Mouse (Mus musculus) hindbrain, postnatal 0 days (tissue): ENCODE data around the gene Def8. TPM values are rescaled to one million over a fixed set of nuclear protein-coding genes. Genes with fewer than 3 reads are reported as not detected.
"Not testable (repeated sequence)": the region's sequence is repeated elsewhere in the genome, so short reads cannot be mapped to it uniquely, and the experiment has no call there.

Experiments
- ATAC-seq: fragments of 200-750 bp; cut with Nextera tagmentation; 2 replicates; pipeline ENCODE4 v1.8.0; 2017; ENCODE audit warnings: mild to moderate bottlenecking, moderate TSS enrichment, moderate library complexity
- DNase-seq: peaks from one replicate; pipeline ENCODE4 v3.0.0-alpha.2; 2015; ENCODE audit warnings: low spot score
- H3K27ac ChIP-seq: fragments of 300-500 bp; sonication (generic); 2 replicates; pipeline ENCODE4 v1.5.1; 2014; ENCODE audit warnings: mild to moderate bottlenecking
- H3K27me3 ChIP-seq: fragments of 300-500 bp; sonication (generic); 2 replicates; pipeline ENCODE4 v1.6.1; 2014; ENCODE audit warnings: low read length, mixed read lengths; ENCODE audit not compliant: insufficient read depth
- H3K36me3 ChIP-seq: fragments of 300-500 bp; sonication (generic); 2 replicates; pipeline ENCODE4 v1.6.1; 2014; ENCODE audit warnings: low read length, mixed read lengths; ENCODE audit not compliant: insufficient read depth
- H3K4me1 ChIP-seq: fragments of 300-500 bp; sonication (generic); 2 replicates; pipeline ENCODE4 v1.6.1; 2014; ENCODE audit warnings: antibody characterized with exemption, low read length, mixed read lengths; ENCODE audit not compliant: insufficient read depth
- H3K4me2 ChIP-seq: fragments of 300-500 bp; sonication (generic); 2 replicates; pipeline ENCODE4 v1.6.1; 2014; ENCODE audit warnings: low read depth, mild to moderate bottlenecking, low read length, moderate library complexity, mixed read lengths
- H3K4me3 ChIP-seq: fragments of 300-500 bp; sonication (generic); 2 replicates; pipeline ENCODE4 v1.5.1; 2014; ENCODE audit warnings: low read length
- H3K9ac ChIP-seq: fragments of 300-500 bp; sonication (generic); replicated peaks from 2 replicates; pipeline ENCODE4 v1.6.1; 2014; ENCODE audit warnings: mild to moderate bottlenecking, low read length, moderate library complexity, mixed read lengths
- H3K9me3 ChIP-seq: fragments of 300-500 bp; sonication (generic); 2 replicates; pipeline ENCODE4 v1.6.1; 2016; ENCODE audit warnings: low read length, mixed read lengths
- CTCF ChIP-seq: IDR thresholded peaks from 2 replicates; pipeline ENCODE4 v1.5.1; 2016; ENCODE audit warnings: antibody characterized with exemption, control low read depth, low read depth
- WGBS: fragments of 180-500 bp; shearing (Covaris S2); extraction: QIAGEN DNeasy Blood & Tissue Kit; methylation state at CpG from one replicate; pipeline ENCODE4 v1.1.7; 2014; 5-methylcytosine and 5-hydroxymethylcytosine counted together
- polyA plus RNA-seq: library from polyadenylated mRNA; unstranded; fragments of >200 nt; fragmentation: Nextera tagmentation; extraction: Ambion mirVana; gene quantifications from 2 replicates; pipeline ENCODE4 v1.2.1, GENCODE M21; 2015
- total RNA-seq: library from RNA; depleted of rRNA; stranded (reverse); fragments of >200 nt; gene quantifications from 2 replicates; pipeline ENCODE4 v1.2.3, GENCODE M21; 2014

Gene Def8
- total and polyA plus RNA-seq, 2 experiments from 2014 or later = 38.8 to 62.7 TPM

DNA sequence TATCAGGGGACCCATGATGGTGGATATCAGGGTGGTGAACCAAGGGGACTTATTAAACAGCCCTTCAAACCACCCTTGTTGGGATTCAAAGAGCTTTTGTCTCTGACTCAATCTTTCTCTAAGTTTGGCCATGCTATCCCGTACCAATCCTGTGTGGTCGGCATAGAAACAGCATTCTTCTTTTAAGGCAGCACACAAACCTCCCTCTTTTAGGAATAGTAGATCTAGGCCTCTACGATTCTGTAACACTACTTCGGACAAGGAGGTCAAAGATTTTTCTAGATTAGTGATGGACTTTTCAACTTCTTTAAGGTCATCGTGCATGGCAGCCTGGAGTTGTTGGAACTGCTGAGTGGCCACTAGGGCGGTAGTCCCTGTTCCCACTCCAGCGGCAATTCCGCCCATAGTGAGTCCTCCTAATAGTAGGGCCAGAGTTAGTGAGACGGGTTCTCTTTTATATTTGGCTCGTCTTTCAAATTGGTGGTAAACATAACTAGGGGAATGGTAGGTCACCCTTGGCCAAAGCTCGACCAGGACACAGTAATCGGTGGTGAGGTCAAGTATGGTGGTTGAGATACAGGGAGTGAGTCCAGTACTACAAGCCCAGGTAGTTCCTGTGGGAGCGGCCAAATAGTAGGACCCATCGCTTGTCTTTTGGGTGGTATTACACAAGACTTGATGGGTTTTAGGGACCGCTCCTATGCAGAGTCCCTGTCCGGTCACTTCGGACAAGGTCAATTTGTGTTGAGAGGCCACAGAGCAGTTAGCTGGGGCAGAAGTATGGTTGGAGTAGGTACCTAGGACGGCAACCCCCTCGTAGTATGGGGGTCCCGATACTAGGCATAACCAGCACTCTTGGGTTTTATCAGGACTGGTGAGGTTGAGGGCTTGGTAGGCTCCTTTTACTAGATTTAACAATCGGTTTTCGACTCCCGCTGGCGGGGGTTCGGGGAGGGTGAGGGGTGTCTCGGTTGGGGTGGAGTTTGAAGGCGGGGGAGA is 3.5 kb downstream of the Def8 start:
- Histone ChIP-seq H3K9me3 (peaks cover 21% of the 10 kb centered on the region), H3K27me3 (no peaks in the 10 kb centered on the region), H3K36me3 (no peaks in the 10 kb centered on the region), H3K4me2 (no peak overlapping the region), H3K4me1 (no peaks in the 10 kb centered on the region), H3K9ac (no peak overlapping the region), H3K27ac (no peak overlapping the region), H3K4me3 (no peak overlapping the region)
- no peak for TF ChIP-seq CTCF
- DNase-seq (no peak), ATAC-seq (no peak)
- WGBS = 97% methylated on average over 27 of the region's 27 CpGs

DNA sequence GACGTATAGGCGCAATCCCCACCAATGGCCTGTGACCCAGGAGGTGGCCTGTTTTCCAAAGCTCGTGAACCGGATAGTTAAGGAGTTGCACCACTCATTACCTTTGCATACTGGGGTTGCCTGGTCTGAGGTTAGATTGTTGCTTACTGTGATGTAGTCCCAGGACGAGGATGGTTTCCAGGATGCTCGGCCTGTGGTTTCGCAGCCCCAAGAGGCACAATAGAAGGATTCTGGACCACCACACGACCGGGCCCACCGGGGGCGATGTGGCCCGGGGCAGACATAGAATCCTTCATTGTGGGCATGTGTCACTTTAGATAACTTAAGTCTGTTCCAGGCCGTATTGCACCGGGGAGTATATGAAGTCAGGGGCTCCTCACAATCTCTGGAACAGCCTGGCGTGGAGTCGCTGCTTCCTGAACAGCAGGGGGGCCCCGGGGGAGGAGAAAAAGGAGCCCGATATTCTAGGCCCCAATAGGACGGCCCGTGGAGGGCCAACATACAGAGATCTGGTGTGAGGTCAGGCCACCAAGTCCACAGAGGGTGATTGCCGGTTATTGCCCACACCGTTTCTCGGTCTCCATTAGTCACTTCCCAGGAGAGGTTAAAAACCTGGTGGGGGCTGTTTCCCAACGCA is 4.4 kb downstream of the Def8 start:
- no peaks in the 10 kb centered on the region for H3K4me1 ChIP-seq
- no peak overlapping the region for H3K4me3 ChIP-seq
- no peak overlapping the region for H3K27ac ChIP-seq
- no peak overlapping the region for H3K9ac ChIP-seq
- H3K9me3 ChIP-seq = peaks cover 23% of the 10 kb centered on the region
- H3K36me3 ChIP-seq = no peaks in the 10 kb centered on the region
- no peak for ATAC-seq
- 97% methylated on average over 24 of the region's 24 CpGs for WGBS
- no peak overlapping the region for H3K4me2 ChIP-seq
- TF ChIP-seq CTCF = no peak
- DNase-seq = no peak
- no peaks in the 10 kb centered on the region for H3K27me3 ChIP-seq

DNA sequence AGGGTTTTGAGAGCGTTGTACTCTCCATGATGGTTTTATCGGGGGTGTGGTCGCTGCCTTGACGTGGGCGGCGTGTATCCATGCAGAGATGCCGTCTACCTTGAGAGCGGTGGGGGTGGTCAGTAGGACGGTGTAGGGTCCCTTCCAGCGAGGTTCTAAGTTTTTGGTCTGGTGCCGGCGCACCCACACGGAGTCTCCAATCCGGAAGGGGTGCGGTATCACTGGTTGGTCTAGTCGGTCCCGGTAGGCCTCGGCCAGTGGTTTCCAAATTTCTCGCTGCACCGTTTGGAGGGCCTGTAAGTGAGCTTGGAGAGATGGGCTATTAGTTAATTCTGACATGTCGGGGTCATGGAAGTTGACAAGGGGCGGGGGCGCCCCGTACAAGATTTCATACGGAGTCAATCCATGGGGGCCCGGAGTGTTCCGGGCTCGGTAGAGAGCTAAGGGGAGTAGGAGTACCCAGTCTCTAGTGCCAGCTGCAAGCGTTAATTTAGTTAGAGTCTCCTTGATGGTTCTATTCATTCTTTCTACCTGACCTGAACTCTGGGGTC is 5.1 kb downstream of the Def8 start:
- no peaks in the 10 kb centered on the region for H3K36me3 ChIP-seq
- no peak overlapping the region for H3K27ac ChIP-seq
- 97% methylated on average over 29 of the region's 29 CpGs for WGBS
- no peak overlapping the region for H3K4me2 ChIP-seq
- H3K4me1 ChIP-seq = no peaks in the 10 kb centered on the region
- H3K4me3 ChIP-seq = no peak overlapping the region
- TF ChIP-seq CTCF = no peak
- H3K27me3 ChIP-seq = no peaks in the 10 kb centered on the region
- DNase-seq (no peak), ATAC-seq (no peak)
- H3K9ac ChIP-seq = no peak overlapping the region
- peaks cover 23% of the 10 kb centered on the region for H3K9me3 ChIP-seq

DNA sequence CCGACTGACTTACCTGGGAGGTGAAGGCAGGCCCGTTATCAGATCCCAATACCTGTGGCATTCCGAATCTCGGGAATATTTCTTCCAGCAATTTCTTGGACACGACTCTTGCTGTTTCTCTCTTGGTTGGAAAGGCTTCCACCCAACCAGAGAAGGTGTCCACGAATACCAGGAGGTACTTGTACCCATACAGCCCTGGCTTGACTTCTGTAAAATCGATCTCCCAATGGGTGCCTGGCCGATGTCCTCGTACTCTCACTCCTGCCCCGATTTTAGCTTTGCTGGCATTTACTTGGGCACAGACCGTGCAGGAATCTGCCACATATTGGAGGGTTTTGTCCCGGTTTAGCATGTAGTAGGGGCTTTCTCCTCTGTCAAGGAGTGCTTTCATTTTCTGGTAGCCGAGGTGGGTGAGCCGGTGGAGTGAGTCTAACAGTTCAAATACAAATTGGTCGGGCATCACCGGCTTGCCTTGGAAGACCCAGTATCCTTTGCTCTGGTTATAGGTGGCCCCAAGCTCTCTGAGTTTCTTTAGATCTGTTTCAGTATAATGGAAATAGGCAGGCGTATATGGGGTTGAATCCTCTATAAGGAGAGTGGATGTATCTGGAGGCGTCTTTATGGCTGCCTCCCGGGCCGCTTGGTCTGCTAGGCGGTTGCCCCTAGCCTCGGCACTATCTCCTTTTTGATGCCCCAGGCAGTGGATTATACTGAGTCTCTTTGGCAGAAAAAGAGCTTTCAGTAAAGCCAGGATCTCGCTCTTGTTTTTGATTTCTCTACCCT is 5.8 kb downstream of the Def8 start:
- no peaks in the 10 kb centered on the region for H3K4me1 ChIP-seq
- H3K4me3 ChIP-seq = no peak overlapping the region
- DNase-seq = no peak
- H3K9me3 ChIP-seq = peaks cover 23% of the 10 kb centered on the region
- H3K36me3 ChIP-seq = no peaks in the 10 kb centered on the region
- H3K27ac ChIP-seq = no peak overlapping the region
- TF ChIP-seq CTCF = no peak
- H3K27me3 ChIP-seq = no peaks in the 10 kb centered on the region
- no peak overlapping the region for H3K9ac ChIP-seq
- no peak overlapping the region for H3K4me2 ChIP-seq
- ATAC-seq = no peak
- WGBS = 95% methylated on average over 23 of the region's 23 CpGs

DNA sequence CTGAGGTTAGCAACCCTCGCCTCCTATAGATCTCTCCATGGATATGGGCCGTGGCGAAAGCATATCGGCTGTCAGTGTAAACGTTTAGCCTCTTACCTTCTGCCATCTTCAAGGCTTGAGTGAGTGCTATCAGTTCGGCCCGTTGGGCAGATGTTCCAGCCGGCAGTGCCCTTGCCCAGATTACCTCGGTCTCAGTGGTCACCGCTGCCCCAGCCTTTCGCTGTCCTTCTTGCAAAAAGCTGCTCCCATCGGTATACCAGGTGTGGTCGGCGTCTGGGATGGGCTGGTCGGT is 6.3 kb downstream of the Def8 start:
- H3K4me3 ChIP-seq, H3K9ac ChIP-seq, H3K27me3 ChIP-seq, H3K4me1 ChIP-seq, H3K27ac ChIP-seq, H3K4me2 ChIP-seq, ATAC-seq, H3K36me3 ChIP-seq, DNase-seq: not testable (repeated sequence)
- WGBS = 97% methylated on average over 15 of the region's 15 CpGs
- H3K9me3 ChIP-seq = peaks cover 23% of the 10 kb centered on the region

DNA sequence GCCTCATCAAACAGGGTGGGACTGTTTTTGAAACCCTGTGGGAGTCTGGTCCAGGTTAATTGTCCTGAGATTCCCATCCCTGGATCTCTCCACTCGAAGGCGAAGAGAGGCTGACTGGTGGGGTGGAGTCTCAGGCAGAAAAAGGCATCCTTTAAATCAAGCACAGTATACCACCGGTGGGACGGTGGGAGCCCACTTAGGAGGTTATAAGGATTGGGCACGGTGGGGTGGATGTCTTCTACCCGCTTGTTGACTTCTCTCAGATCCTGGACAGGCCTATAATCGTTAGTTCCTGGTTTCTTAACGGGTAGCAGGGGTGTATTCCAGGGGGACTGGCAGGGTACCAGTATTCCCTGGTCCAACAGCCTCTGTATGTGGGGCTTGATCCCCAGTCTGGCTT is 7.6 kb downstream of the Def8 start:
- not testable (repeated sequence) for H3K9ac ChIP-seq, H3K4me1 ChIP-seq, H3K4me2 ChIP-seq, H3K36me3 ChIP-seq, H3K27me3 ChIP-seq, ATAC-seq, DNase-seq, H3K4me3 ChIP-seq, H3K27ac ChIP-seq
- WGBS = 89% methylated on average over 8 of the region's 8 CpGs
- peaks cover 23% of the 10 kb centered on the region for H3K9me3 ChIP-seq
